Mouse (Mus musculus): ENCODE measurements around the gene Gnai1. TPM values are rescaled to one million over a fixed set of nuclear protein-coding genes. Genes with fewer than 3 reads are reported as not detected.

The Gnai1 gene
- polyA plus RNA-seq (2012; rRNA removed), result 1.6 TPM in 2 replicates

GRCm38 (mm10) chr5:18360281-18360819 is at the start of gene Gnai1:
Gene Gnai1 (minus strand): TSS chr5:18360355.
- H3K27ac ChIP-seq (ENCODE audit: insufficient read depth, low read depth, low read length), result no peak within 1 kb of the TSS
- peaks cover 4% of the 10 kb centered on the region; the same call in 1 of the 2 replicates for H3K4me1 ChIP-seq (ENCODE audit: control insufficient read depth, insufficient read depth, insufficient read length, low read length)
- H3K4me3 ChIP-seq (ENCODE audit: low read depth, low read length), result peak within 1 kb of the TSS; percentile 81
- H3K36me3 ChIP-seq (ENCODE audit: control insufficient read depth, insufficient read depth, low read length), result no peaks in the 10 kb centered on the region
- TF ChIP-seq CTCF (IDR thresholded peaks at IDR 0.05; ENCODE audit: extremely low read depth, insufficient read length, insufficient replicate concordance, low read depth, low read length) (no peak), POLR2A (IDR thresholded peaks at IDR 0.05; ENCODE audit: low read depth, low read length) (no peak)
- H3K27me3 ChIP-seq (ENCODE audit: control insufficient read depth, insufficient read depth, low read length), result peaks cover 15% of the 10 kb centered on the region
- WGBS, result 3% methylated on average over 46 of the region's 76 CpGs

- TF ChIP-seq POLR2A (IDR thresholded peaks at IDR 0.05; ENCODE audit: low read depth, low read length), result no peak
- no peak for TF ChIP-seq CTCF (IDR thresholded peaks at IDR 0.05; ENCODE audit: extremely low read depth, insufficient read length, insufficient replicate concordance, low read depth, low read length)
- Histone ChIP-seq H3K36me3 (ENCODE audit: control insufficient read depth, insufficient read depth, low read length) (no peaks in the 10 kb centered on the region), H3K4me3 (ENCODE audit: low read depth, low read length) (no peak overlapping the region), H3K4me1 (ENCODE audit: control insufficient read depth, insufficient read depth, insufficient read length, low read length) (no peaks in the 10 kb centered on the region), H3K27me3 (ENCODE audit: control insufficient read depth, insufficient read depth, low read length) (no peaks in the 10 kb centered on the region), H3K27ac (ENCODE audit: insufficient read depth, low read depth, low read length) (no peak overlapping the region)
- WGBS, result 26% methylated on average over 2 of the region's 2 CpGs
Observed at GRCm38 (mm10) chr5:18367864-18368263, 7.7 kb upstream of the Gnai1 start.

GRCm38 (mm10) chr5:18365460-18365859 is 5.3 kb upstream of the Gnai1 start:
- 94% methylated on average over 3 of the region's 3 CpGs for WGBS

DNA sequence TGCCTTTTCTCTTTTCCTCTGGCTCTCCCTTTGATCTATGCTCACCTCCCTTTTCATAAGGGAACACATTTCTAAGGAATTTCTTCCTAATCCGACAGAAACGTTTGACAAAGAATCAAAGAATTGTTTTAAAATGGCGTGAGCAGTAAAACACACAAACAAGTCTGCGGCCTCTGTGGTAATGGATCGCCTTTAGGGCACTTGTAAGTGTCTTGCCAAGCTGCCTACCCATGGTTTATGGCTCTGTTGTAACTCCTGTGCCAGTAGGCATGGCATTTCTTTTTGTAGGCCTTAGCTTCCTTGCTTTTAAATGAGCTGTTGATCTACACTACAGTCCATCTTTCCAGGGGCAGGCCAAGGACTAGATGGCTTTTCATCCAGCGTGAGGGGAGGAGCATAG is 801 bp upstream of the Gnai1 start:
- H3K4me1 ChIP-seq (ENCODE audit: control insufficient read depth, insufficient read depth, insufficient read length, low read length), result peaks cover 4% of the 10 kb centered on the region; the same call in 1 of the 2 replicates
- no peak overlapping the region for H3K27ac ChIP-seq (ENCODE audit: insufficient read depth, low read depth, low read length)
- TF ChIP-seq CTCF (IDR thresholded peaks at IDR 0.05; ENCODE audit: extremely low read depth, insufficient read length, insufficient replicate concordance, low read depth, low read length) (no peak), POLR2A (IDR thresholded peaks at IDR 0.05; ENCODE audit: low read depth, low read length) (no peak)
- H3K36me3 ChIP-seq (ENCODE audit: control insufficient read depth, insufficient read depth, low read length), result no peaks in the 10 kb centered on the region
- 35% methylated on average over 6 of the region's 6 CpGs for WGBS
- no peak overlapping the region for H3K4me3 ChIP-seq (ENCODE audit: low read depth, low read length)
- H3K27me3 ChIP-seq (ENCODE audit: control insufficient read depth, insufficient read depth, low read length), result peaks cover 15% of the 10 kb centered on the region

More at GRCm38 (mm10) chr5:18365460-18365859, 5.3 kb upstream of the Gnai1 start:
- H3K27ac ChIP-seq (ENCODE audit: insufficient read depth, low read depth, low read length), result no peak overlapping the region
- no peaks in the 10 kb centered on the region for H3K36me3 ChIP-seq (ENCODE audit: control insufficient read depth, insufficient read depth, low read length)
- TF ChIP-seq POLR2A (IDR thresholded peaks at IDR 0.05; ENCODE audit: low read depth, low read length), result no peak
- no peak for TF ChIP-seq CTCF (IDR thresholded peaks at IDR 0.05; ENCODE audit: extremely low read depth, insufficient read length, insufficient replicate concordance, low read depth, low read length)
- no peak overlapping the region for H3K4me3 ChIP-seq (ENCODE audit: low read depth, low read length)
- peaks cover 6% of the 10 kb centered on the region for H3K27me3 ChIP-seq (ENCODE audit: control insufficient read depth, insufficient read depth, low read length)
- H3K4me1 ChIP-seq (ENCODE audit: control insufficient read depth, insufficient read depth, insufficient read length, low read length), result no peaks in the 10 kb centered on the region

DNA sequence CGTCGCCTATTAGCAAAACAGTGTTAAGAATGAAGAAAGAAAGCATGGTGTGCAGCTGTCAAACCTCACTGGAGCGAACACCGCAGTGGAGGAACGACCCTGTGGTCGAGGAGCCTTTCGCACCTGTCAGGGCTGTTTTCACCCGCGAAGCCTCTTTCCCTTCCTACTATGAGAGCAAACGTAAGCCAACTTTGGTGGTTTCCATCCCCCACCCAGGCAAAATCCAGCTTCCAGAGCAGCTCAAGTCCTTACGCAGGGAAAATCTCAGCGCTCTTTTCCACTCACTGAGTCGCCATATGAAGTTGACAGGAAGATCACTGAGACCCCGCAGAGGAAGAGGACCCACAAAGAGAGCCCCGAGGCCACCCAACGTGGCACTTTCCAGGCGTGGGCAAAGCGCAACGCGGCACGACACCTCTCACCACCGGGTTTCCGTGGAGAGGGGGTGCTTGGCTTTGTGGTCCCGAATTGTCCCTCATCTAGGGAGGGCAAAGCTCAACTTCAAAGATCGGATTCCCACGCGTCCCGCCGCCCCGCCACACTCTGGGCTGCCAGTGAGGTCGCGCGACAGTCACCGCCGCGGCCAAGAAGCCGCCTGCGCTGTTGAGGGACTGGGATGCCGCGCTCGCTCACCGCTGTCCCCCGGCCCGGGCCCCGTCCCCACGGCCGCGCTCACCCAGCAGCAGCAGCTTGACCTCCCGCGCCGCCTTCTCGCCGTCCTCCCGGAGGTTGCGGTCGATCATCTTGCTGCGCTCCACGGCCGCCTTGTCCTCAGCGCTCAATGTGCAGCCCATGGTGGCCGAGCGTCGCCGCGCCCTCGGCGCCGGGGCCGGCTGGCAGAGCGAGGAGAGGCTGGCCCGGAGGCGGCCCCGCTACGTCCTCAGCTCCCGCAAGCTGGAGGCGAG is 527 bp downstream of the Gnai1 start:
- H3K4me3 ChIP-seq (ENCODE audit: low read depth, low read length), result peak overlapping the region; percentile 81
- peaks cover 4% of the 10 kb centered on the region; the same call in 1 of the 2 replicates for H3K4me1 ChIP-seq (ENCODE audit: control insufficient read depth, insufficient read depth, insufficient read length, low read length)
- no peak overlapping the region for H3K27ac ChIP-seq (ENCODE audit: insufficient read depth, low read depth, low read length)
- TF ChIP-seq POLR2A (IDR thresholded peaks at IDR 0.05; ENCODE audit: low read depth, low read length) (no peak), CTCF (IDR thresholded peaks at IDR 0.05; ENCODE audit: extremely low read depth, insufficient read length, insufficient replicate concordance, low read depth, low read length) (no peak)
- 2% methylated on average over 76 of the region's 76 CpGs for WGBS
- H3K27me3 ChIP-seq (ENCODE audit: control insufficient read depth, insufficient read depth, low read length), result peaks cover 15% of the 10 kb centered on the region
- no peaks in the 10 kb centered on the region for H3K36me3 ChIP-seq (ENCODE audit: control insufficient read depth, insufficient read depth, low read length)

DNA sequence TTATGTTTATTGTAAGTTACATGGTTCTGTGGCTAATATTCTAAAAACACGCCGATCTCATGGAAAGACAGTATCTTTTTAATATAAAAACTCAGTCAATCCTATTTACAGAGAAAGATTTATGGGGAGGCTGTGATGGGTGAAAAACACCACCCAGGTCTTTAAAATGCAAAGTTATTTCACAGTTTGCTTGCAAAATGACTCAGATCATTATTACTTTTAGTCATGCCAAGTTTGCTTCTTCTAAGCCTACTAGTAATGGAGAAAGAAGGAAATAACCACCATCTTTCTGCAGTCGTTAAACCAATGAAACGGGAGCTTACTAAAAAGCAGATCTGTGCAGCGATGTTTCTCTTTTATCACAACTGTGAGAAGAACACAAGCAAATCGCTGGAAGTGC is 1.4 kb downstream of the Gnai1 start:
- WGBS, result 30% methylated on average over 6 of the region's 6 CpGs
- Histone ChIP-seq H3K27ac (ENCODE audit: insufficient read depth, low read depth, low read length) (no peak overlapping the region), H3K4me3 (ENCODE audit: low read depth, low read length) (no peak overlapping the region), H3K36me3 (ENCODE audit: control insufficient read depth, insufficient read depth, low read length) (no peaks in the 10 kb centered on the region), H3K27me3 (ENCODE audit: control insufficient read depth, insufficient read depth, low read length) (peaks cover 15% of the 10 kb centered on the region), H3K4me1 (ENCODE audit: control insufficient read depth, insufficient read depth, insufficient read length, low read length) (peaks cover 4% of the 10 kb centered on the region; the same call in 1 of the 2 replicates)
- TF ChIP-seq POLR2A (IDR thresholded peaks at IDR 0.05; ENCODE audit: low read depth, low read length) (no peak), CTCF (IDR thresholded peaks at IDR 0.05; ENCODE audit: extremely low read depth, insufficient read length, insufficient replicate concordance, low read depth, low read length) (no peak)

GRCm38 (mm10) chr5:18358191-18358590 is 2.0 kb downstream of the Gnai1 start:
- peaks cover 4% of the 10 kb centered on the region; the same call in 1 of the 2 replicates for H3K4me1 ChIP-seq (ENCODE audit: control insufficient read depth, insufficient read depth, insufficient read length, low read length)
- 21% methylated on average over 3 of the region's 3 CpGs for WGBS
- H3K36me3 ChIP-seq (ENCODE audit: control insufficient read depth, insufficient read depth, low read length), result no peaks in the 10 kb centered on the region
- H3K27me3 ChIP-seq (ENCODE audit: control insufficient read depth, insufficient read depth, low read length), result peaks cover 15% of the 10 kb centered on the region
- no peak overlapping the region for H3K4me3 ChIP-seq (ENCODE audit: low read depth, low read length)
- TF ChIP-seq CTCF (IDR thresholded peaks at IDR 0.05; ENCODE audit: extremely low read depth, insufficient read length, insufficient replicate concordance, low read depth, low read length), result no peak
- no peak overlapping the region for H3K27ac ChIP-seq (ENCODE audit: insufficient read depth, low read depth, low read length)
